Comparison of ENCODE assay signal across 22 mouse cellular contexts in the genomic region with DNA sequence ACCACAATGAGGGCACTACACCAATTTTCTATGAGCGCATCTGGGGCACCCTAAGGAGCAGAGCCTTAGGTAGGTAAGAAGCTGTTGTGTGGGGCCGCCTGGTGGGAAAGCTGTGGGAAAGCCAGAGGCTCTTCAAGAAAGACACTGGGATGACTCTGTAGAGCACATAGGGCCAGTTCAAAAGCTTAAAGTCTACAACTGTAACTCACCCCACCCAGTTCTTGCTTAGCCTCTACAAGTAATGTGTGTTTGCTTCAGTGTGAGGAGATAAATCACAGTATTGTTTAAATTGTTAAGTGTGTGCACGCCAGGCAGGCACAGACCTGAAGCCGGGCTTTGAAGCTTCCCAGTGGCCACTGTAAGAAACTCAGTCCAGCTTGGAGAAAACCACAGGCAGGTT. TPM values are rescaled to one million over a fixed set of nuclear protein-coding genes. Genes with fewer than 3 reads are reported as not detected.
DNase-seq lines count a peak whose midpoint lies in the region; ATAC-seq and TF ChIP-seq lines count a peak whose summit lies in the region.
"Had no signal": no experiment of that assay in that cellular context is flagged by ENCODE, and none has a peak within 500 bp of the region (broad histone marks: within the 10 kb centered on the region; RNA-seq: fewer than 3 reads in every experiment).

No protein-coding gene starts in this region.

- DNase-seq in kidney, postnatal 0 days (ENCODE audit: low spot score) = peak; percentile 42
- no peak for DNase-seq in kidney, adult 2 months
- DNase-seq in lung, adult 2 months = no peak
- no peak for DNase-seq in adrenal gland, adult 2 months
- DNase-seq: adrenal gland, postnatal 25 days; cerebellum, adult 18-20 months; cerebellum, adult 9-11 months; cerebellum, postnatal 36 days; gastrocnemius, postnatal 10 days; heart, adult 2 months; heart, postnatal 36 days had no signal

- 62% methylated on average over 4 of the region's 4 CpGs for WGBS in kidney, postnatal 0 days
- WGBS in kidney, adult 2 months = 92% methylated on average over 4 of the region's 4 CpGs
- WGBS in lung, embryonic 16.5 days = 53% methylated on average over 4 of the region's 4 CpGs
- 62% methylated on average over 4 of the region's 4 CpGs for WGBS in lung, adult 2 months
- WGBS in stomach, embryonic 15.5 days = 52% methylated on average over 4 of the region's 4 CpGs

- no peaks in the 10 kb centered on the region for H3K27me3 ChIP-seq in kidney, postnatal 0 days (ENCODE audit: insufficient read depth, low read length)
- no peaks in the 10 kb centered on the region for H3K27me3 ChIP-seq in kidney, adult 2 months (replicated peaks; ENCODE audit: control insufficient read depth, insufficient read depth, low read length)
- no peaks in the 10 kb centered on the region for H3K27me3 ChIP-seq in lung, embryonic 16.5 days (ENCODE audit: control insufficient read depth, insufficient read depth, low read depth, low read length)
- no peaks in the 10 kb centered on the region for H3K27me3 ChIP-seq in stomach, embryonic 15.5 days (replicated peaks)
- H3K27me3 ChIP-seq: CH12.LX; embryonic facial prominence, embryonic 13.5 days; forebrain, embryonic 12.5 days; heart, embryonic 12.5 days; Patski had no signal

- no peaks in the 10 kb centered on the region for H3K9me3 ChIP-seq in kidney, postnatal 0 days (replicated peaks; ENCODE audit: low read length)
- H3K9me3 ChIP-seq in lung, embryonic 16.5 days (ENCODE audit: control insufficient read depth, low read length) = no peaks in the 10 kb centered on the region
- no peaks in the 10 kb centered on the region for H3K9me3 ChIP-seq in stomach, embryonic 15.5 days
- H3K9me3 ChIP-seq: embryonic facial prominence, embryonic 13.5 days; forebrain, embryonic 12.5 days; heart, embryonic 12.5 days had no signal

- no peak overlapping the region for H3K9ac ChIP-seq in kidney, postnatal 0 days (ENCODE audit: low read depth, low read length)
- no peak overlapping the region for H3K9ac ChIP-seq in lung, embryonic 16.5 days (ENCODE audit: low read length)
- no peak overlapping the region for H3K9ac ChIP-seq in stomach, embryonic 15.5 days
- H3K9ac ChIP-seq: embryonic facial prominence, embryonic 13.5 days; forebrain, embryonic 12.5 days; heart, embryonic 12.5 days had no signal

- no peaks in the 10 kb centered on the region for H3K4me1 ChIP-seq in kidney, postnatal 0 days (replicated peaks; ENCODE audit: insufficient read depth, low read length)
- H3K4me1 ChIP-seq in kidney, adult 2 months (ENCODE audit: control insufficient read depth, insufficient read depth, low read length) = no peaks in the 10 kb centered on the region
- H3K4me1 ChIP-seq in lung, embryonic 16.5 days (replicated peaks; ENCODE audit: control insufficient read depth, insufficient read depth, low read length) = peaks cover 7% of the 10 kb centered on the region; the same call in 1 of the 2 replicates
- H3K4me1 ChIP-seq in lung, adult 2 months (ENCODE audit: control insufficient read depth, insufficient read depth, low read length) = no peaks in the 10 kb centered on the region
- H3K4me1 ChIP-seq in stomach, embryonic 15.5 days = peaks cover 8% of the 10 kb centered on the region
- H3K4me1 ChIP-seq: forebrain, embryonic 12.5 days had no signal

- no peak for ATAC-seq in kidney, postnatal 0 days (replicated peaks; ENCODE audit: low FRiP score, low read depth)
- no peak for ATAC-seq in lung, embryonic 16.5 days (ENCODE audit: low read depth)
- no peak; the same call in 1 of the 2 replicates for ATAC-seq in stomach, embryonic 15.5 days (ENCODE audit: insufficient read depth, low FRiP score, low read depth)
- ATAC-seq: activated CD4-positive, CD25-positive, alpha-beta regulatory T cell, adult 4 months; forebrain, embryonic 16.5 days; Patski had no signal

- H3K4me3 ChIP-seq in kidney, postnatal 0 days (replicated peaks; ENCODE audit: low read depth, low read length) = no peak overlapping the region
- no peak overlapping the region for H3K4me3 ChIP-seq in kidney, adult 2 months (ENCODE audit: insufficient read depth, low read depth, low read length)
- no peak overlapping the region for H3K4me3 ChIP-seq in lung, embryonic 16.5 days (ENCODE audit: low read length)
- no peak overlapping the region for H3K4me3 ChIP-seq in lung, adult 2 months (replicated peaks; ENCODE audit: extremely low read depth, low read depth, low read length)
- H3K4me3 ChIP-seq in stomach, embryonic 15.5 days (replicated peaks) = no peak overlapping the region
- H3K4me3 ChIP-seq: embryonic facial prominence, embryonic 13.5 days; forebrain, embryonic 12.5 days; heart, adult 2 months; heart, embryonic 12.5 days had no signal

- H3K36me3 ChIP-seq in kidney, postnatal 0 days (ENCODE audit: insufficient read depth, low read length) = no peaks in the 10 kb centered on the region
- no peaks in the 10 kb centered on the region for H3K36me3 ChIP-seq in kidney, adult 2 months (ENCODE audit: control insufficient read depth, insufficient read depth, low read length)
- H3K36me3 ChIP-seq in lung, embryonic 16.5 days (ENCODE audit: control insufficient read depth, insufficient read depth, low read length) = no peaks in the 10 kb centered on the region
- H3K36me3 ChIP-seq in stomach, embryonic 15.5 days = no peaks in the 10 kb centered on the region
- H3K36me3 ChIP-seq: embryonic facial prominence, embryonic 13.5 days; forebrain, embryonic 12.5 days; heart, embryonic 12.5 days had no signal

- TF ChIP-seq CTCF in kidney, postnatal 0 days (IDR thresholded peaks at IDR 0.05; ENCODE audit: low read depth) = no peak
- no peak for TF ChIP-seq CTCF in kidney, adult 2 months (conservative IDR thresholded peaks at IDR 0.05; ENCODE audit: insufficient read depth, insufficient read length, low read depth, low read length)
- TF ChIP-seq CTCF in lung, adult 2 months (IDR thresholded peaks at IDR 0.05; ENCODE audit: insufficient read depth, low read length) = no peak

- no peak for TF ChIP-seq POLR2A in kidney, adult 2 months (IDR thresholded peaks at IDR 0.05; ENCODE audit: low read depth, low read length)
- no peak for TF ChIP-seq POLR2A in lung, adult 2 months (IDR thresholded peaks at IDR 0.05; ENCODE audit: borderline replicate concordance, extremely low read depth, low read depth, low read length)

- 0 out of 2 replicates have a peak overlapping the region, but pooled peaks have one; percentile 22 for H3K27ac ChIP-seq in kidney, postnatal 0 days
- no peak overlapping the region for H3K27ac ChIP-seq in kidney, adult 2 months (ENCODE audit: insufficient read depth, low read depth, low read length)
- H3K27ac ChIP-seq in lung, embryonic 16.5 days (ENCODE audit: low read length) = peak overlapping the region; percentile 64
- peak overlapping the region; percentile 67; the same call in 1 of the 2 replicates for H3K27ac ChIP-seq in stomach, embryonic 15.5 days
- H3K27ac ChIP-seq: embryonic facial prominence, embryonic 13.5 days; forebrain, embryonic 12.5 days; heart, adult 2 months had no signal

- H3K4me2 ChIP-seq in kidney, postnatal 0 days (ENCODE audit: low read length) = no peak overlapping the region
- H3K4me2 ChIP-seq in lung, embryonic 16.5 days (ENCODE audit: low read depth, low read length) = no peak overlapping the region
- no peak overlapping the region for H3K4me2 ChIP-seq in stomach, embryonic 15.5 days
- H3K4me2 ChIP-seq: embryonic facial prominence, embryonic 13.5 days; forebrain, embryonic 12.5 days; heart, embryonic 12.5 days had no signal

RNA-seq across cellular contexts. Expression of gene Art4, which starts 8.6 kb away (rescaled TPM):
- polyA plus RNA-seq in kidney, postnatal 0 days (2015; fragmentation: Nextera tagmentation; extraction: Ambion mirVana) = 7.4 and 9.3 TPM in 2 replicates
- polyA plus RNA-seq in kidney, adult 2 months (2012; rRNA removed) = 4.9 TPM in 2 replicates
- 7.1 and 7.8 TPM in 2 replicates for polyA plus RNA-seq in lung, embryonic 16.5 days (2015; fragmentation: Nextera tagmentation; extraction: Ambion mirVana)
- polyA plus RNA-seq in lung, adult 2 months (2012; rRNA removed) = 10.3 TPM in 2 replicates
- polyA plus RNA-seq in stomach, embryonic 15.5 days (2015; fragmentation: Nextera tagmentation; extraction: Ambion mirVana) = 5.5 and 7.7 TPM in 2 replicates
- total RNA-seq in adrenal gland, adult 2 months (2021) = 1 to 10 TPM; 4.8 to 6.4 TPM
- polyA plus RNA-seq in adrenal gland, adult 2 months (2012; rRNA removed) = 0.91 and 1.6 TPM in 2 replicates
- polyA plus RNA-seq: Patski had no signal

RNA-seq across cellular contexts. Expression of gene Mgp, which starts 9.5 kb away (rescaled TPM):
- polyA plus RNA-seq in kidney, postnatal 0 days (2015; fragmentation: Nextera tagmentation; extraction: Ambion mirVana) = 605 and 626 TPM in 2 replicates
- 725 and 868 TPM in 2 replicates for polyA plus RNA-seq in kidney, adult 2 months (2012; rRNA removed)
- polyA plus RNA-seq in lung, embryonic 16.5 days (2015; fragmentation: Nextera tagmentation; extraction: Ambion mirVana) = 1,118 and 1,160 TPM in 2 replicates
- polyA plus RNA-seq in lung, adult 2 months (2012; rRNA removed) = 3,073 and 5,313 TPM in 2 replicates
- 150 and 225 TPM in 2 replicates for polyA plus RNA-seq in stomach, embryonic 15.5 days (2015; fragmentation: Nextera tagmentation; extraction: Ambion mirVana)
- 100 to 1,000 TPM; 171 to 192 TPM for total RNA-seq in adrenal gland, adult 2 months (2021)
- polyA plus RNA-seq in adrenal gland, adult 2 months (2012; rRNA removed) = 227 and 304 TPM in 2 replicates
- total RNA-seq: CH12.LX had no signal
- polyA plus RNA-seq: activated CD4-positive, CD25-positive, alpha-beta regulatory T cell, adult 4 months had no signal

RNA-seq across cellular contexts. Expression of gene Smco3, which starts 30.9 kb away (rescaled TPM):
- polyA plus RNA-seq in kidney, postnatal 0 days (2015; fragmentation: Nextera tagmentation; extraction: Ambion mirVana) = 2.1 TPM in 2 replicates
- polyA plus RNA-seq in kidney, adult 2 months (2012; rRNA removed) = 0.59 and 0.81 TPM in 2 replicates
- 3.3 and 3.5 TPM in 2 replicates for polyA plus RNA-seq in lung, embryonic 16.5 days (2015; fragmentation: Nextera tagmentation; extraction: Ambion mirVana)
- 0.05 TPM in 1 of 2 replicates, not detected in the other for polyA plus RNA-seq in lung, adult 2 months (2012; rRNA removed)
- 1.0 and 1.9 TPM in 2 replicates for polyA plus RNA-seq in stomach, embryonic 15.5 days (2015; fragmentation: Nextera tagmentation; extraction: Ambion mirVana)
- total RNA-seq in adrenal gland, adult 2 months (2021) = under 1 TPM in 1 of 2 experiments, not detected in 1; 0.23 TPM
- not detected in 2 replicates for polyA plus RNA-seq in adrenal gland, adult 2 months (2012; rRNA removed)
- total RNA-seq: heart, adult 2 months; heart, postnatal 36 days had no signal
- polyA plus RNA-seq: activated CD4-positive, CD25-positive, alpha-beta regulatory T cell, adult 4 months; heart, embryonic 12.5 days; heart, embryonic 16.5 days; hindbrain, embryonic 11.5 days had no signal

RNA-seq across cellular contexts. Expression of gene Wbp11, which starts 38.1 kb away (rescaled TPM):
- polyA plus RNA-seq in kidney, postnatal 0 days (2015; fragmentation: Nextera tagmentation; extraction: Ambion mirVana) = 76.4 and 82.9 TPM in 2 replicates
- polyA plus RNA-seq in kidney, adult 2 months (2012; rRNA removed) = 28.3 and 28.6 TPM in 2 replicates
- 91.1 and 107 TPM in 2 replicates for polyA plus RNA-seq in lung, embryonic 16.5 days (2015; fragmentation: Nextera tagmentation; extraction: Ambion mirVana)
- polyA plus RNA-seq in lung, adult 2 months (2012; rRNA removed) = 31.3 and 32.2 TPM in 2 replicates
- polyA plus RNA-seq in stomach, embryonic 15.5 days (2015; fragmentation: Nextera tagmentation; extraction: Ambion mirVana) = 83.7 and 93.7 TPM in 2 replicates
- total RNA-seq in adrenal gland, adult 2 months (2021) = 10 to 100 TPM; 72.6 to 79.2 TPM
- polyA plus RNA-seq in adrenal gland, adult 2 months (2012; rRNA removed) = 47.4 and 55.0 TPM in 2 replicates

RNA-seq across cellular contexts. Expression of gene BC049715, which starts 38.7 kb away (rescaled TPM):
- 1.6 and 2.1 TPM in 2 replicates for polyA plus RNA-seq in kidney, postnatal 0 days (2015; fragmentation: Nextera tagmentation; extraction: Ambion mirVana)
- 0.99 and 1.3 TPM in 2 replicates for polyA plus RNA-seq in kidney, adult 2 months (2012; rRNA removed)
- polyA plus RNA-seq in lung, embryonic 16.5 days (2015; fragmentation: Nextera tagmentation; extraction: Ambion mirVana) = 0.87 and 1.7 TPM in 2 replicates
- polyA plus RNA-seq in lung, adult 2 months (2012; rRNA removed) = 0.57 and 1.0 TPM in 2 replicates
- 1.2 and 1.5 TPM in 2 replicates for polyA plus RNA-seq in stomach, embryonic 15.5 days (2015; fragmentation: Nextera tagmentation; extraction: Ambion mirVana)
- total RNA-seq in adrenal gland, adult 2 months (2021) = 1 to 10 TPM in 1 of 2 experiments, under 1 TPM in 1; 0.41 to 1.1 TPM
- polyA plus RNA-seq in adrenal gland, adult 2 months (2012; rRNA removed) = 0.21 and 0.71 TPM in 2 replicates
